Mouse (Mus musculus) naive thymus-derived CD4-positive, alpha-beta T cell, adult 2 months (primary cell): ENCODE measurements at regions not wholly inside any gene's neighbourhood (a gene's known extent, or its start where the extent isn't known, plus 50 kb on each side); places are given as distances from the start of the nearest gene placed in this dataset.

Experiments used
- DNase-seq: peaks from one replicate; pipeline ENCODE4 v3.0.0-alpha.2; 2011; ENCODE audit warnings: low read depth

DNA sequence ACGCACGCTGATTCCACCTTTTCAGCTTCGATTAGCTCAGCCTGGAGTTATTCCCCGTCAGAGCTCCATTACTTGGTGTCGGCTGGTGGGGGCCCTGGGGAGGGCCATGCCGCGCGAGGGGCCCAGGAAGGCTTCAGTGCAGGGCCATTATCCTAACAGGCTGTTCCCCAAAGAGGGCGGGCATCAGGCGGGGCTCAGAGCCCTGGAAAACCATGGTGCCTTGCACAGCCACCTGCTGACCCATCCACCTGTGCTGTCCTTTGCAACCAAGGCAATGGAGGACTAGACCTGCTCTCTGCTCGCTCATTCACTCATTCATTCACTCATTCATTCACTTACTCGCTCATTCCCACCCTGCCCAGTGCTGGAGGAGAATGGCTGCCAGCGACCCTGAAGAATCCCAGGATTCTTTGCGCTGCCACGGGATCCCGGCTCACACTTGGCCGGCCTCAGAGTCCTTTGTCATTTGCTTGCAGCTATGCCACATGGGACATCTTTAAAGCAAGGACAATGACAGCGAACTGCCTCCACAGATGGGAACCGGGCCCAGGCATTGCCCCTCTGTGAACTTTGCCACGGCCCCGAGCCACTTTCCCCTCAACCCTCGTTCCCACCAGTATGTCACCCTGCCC lies 78.6 kb upstream of the Nkx1-1 start:
- DNase-seq, result no peak

DNA sequence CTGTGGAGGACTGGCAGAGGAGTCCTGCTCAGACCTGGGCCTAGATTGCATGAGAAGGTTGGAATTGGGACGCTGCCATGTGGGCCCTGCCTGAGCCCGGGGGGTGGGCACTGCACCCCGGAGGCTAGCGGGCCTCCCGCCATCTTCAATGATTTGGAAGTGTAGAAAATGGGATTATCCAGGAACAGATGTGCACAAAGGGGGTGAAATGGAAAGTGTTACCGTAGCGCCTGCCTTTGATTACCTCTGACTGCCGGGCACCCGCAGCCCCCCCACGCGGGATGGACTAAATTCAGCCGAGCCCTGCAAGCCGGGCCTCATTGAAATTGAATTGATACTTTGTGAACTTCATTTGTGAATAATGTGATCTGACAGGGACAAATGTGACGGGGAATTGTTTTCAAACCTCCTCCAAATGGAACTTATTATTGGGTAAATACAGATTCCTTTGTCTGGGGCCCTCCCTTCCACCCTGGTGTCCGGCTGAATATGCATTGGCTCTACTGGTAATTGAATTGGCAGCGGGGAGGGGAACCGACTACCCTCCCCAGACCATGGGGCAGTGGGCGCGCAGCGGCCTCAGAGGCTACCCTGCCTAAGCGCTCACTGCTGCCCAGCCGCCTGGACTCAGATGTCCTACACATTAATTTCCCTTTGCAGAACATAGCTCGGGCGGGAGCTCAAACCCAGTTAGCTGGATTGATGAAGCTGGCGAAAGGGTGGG lies 77.9 kb upstream of the Nkx1-1 start:
- DNase-seq, result no peak

DNA sequence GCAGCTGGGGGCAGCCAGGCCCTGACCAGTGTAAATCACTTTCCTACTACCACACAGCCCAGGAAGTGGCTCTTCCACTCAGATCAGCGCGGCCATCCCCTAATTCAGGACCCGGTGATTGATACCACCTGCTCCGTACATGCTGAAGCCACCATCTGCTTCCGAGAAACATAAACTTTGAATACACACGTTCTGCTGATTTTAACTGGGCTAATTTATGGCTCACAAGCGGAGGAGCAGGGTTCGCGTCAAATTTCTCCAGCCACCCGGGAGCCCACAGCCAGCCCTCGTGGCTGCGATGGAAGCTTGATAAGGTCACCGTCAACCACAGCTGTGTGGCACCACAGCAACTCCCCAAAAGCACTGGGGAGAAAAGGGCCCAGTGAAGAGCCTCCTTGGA lies 72.0 kb upstream of the Nkx1-1 start:
- no peak for DNase-seq

DNA sequence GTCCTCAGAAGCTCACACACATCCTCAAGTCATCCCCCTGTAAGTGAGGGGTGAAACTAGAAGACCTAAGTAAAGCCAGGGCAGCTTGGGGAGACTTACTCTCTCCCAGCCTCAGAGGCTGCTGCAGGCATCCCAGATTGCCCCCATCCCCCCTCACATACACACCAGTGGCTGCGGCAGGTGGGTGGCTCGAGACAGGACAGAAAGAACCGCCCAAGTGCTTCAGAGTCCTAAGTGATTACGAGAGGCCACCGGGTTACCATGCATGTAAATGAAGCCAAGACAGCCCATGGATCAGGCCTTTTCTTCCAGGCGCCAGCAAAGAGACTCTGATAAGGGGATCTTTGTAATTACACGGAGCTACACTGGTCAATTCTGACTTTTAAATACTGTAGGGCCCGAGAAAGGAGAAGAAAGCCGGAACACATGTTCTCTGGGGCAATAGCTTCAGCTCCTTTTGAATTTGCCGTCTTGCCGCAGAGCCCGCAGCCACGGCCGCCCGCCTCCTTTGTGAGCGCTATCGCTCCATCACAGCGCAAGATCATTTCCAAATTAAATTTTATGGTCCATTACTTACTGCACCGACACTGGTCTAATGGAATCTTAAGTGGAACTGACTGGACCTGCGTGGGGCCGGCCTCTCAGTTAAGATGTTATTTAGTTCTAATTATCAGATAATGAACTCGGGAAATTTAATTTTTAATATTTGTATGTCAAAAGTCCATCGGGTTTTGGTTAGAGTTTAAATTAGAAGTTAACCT lies 68.1 kb upstream of the Nkx1-1 start:
- DNase-seq, result no peak

DNA sequence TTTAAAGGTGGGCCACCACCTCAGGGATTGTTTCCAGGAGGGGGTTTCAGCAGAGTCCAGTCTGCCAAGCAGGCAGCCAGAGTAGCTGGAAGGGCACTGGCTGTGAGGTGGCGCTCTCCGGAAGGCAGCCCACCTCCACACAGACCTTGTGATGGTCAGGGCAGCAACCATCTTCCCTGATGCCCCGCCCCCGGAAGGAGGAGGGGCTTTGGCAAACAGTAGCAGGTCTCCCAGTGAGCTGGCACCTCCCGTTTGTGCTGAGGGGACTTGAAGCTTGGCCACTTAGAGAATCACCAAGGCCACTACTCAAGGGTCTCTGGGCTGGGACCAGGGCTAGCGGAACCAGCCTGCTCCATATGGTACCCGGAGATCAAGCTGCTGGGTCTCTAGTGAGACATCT lies 67.4 kb upstream of the Nkx1-1 start:
- DNase-seq, result no peak

DNA sequence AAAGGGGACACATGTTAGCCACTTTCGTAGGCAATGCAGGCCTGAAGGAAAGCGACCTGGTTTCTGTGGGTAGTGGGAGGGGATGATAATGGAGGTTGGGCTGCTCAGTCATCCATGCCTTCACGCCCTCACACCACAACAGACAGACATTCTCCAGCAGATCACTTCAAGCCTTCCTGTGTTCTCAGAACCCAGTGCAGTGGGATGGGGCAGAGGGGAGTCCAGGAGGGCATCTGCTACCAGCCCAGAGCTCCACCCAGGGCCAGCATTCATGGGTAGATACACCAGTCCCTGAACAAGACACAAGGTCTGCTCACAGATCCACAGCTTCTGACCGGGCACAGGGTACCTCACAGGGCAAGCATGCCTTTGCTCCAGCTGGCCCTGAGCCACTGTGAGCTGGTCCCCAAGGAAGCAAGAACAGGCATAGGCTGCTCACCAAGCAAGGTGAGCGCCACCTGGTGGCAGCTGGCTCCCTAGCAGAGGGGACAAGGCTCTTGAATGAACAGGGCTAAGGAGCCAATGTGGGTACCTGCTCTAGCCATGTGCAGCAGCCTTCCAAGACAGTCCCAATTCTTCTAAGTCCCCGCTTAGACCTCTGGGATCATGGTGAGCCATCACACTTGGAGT lies 62.2 kb upstream of the Nkx1-1 start:
- DNase-seq, result peak; percentile 83

DNA sequence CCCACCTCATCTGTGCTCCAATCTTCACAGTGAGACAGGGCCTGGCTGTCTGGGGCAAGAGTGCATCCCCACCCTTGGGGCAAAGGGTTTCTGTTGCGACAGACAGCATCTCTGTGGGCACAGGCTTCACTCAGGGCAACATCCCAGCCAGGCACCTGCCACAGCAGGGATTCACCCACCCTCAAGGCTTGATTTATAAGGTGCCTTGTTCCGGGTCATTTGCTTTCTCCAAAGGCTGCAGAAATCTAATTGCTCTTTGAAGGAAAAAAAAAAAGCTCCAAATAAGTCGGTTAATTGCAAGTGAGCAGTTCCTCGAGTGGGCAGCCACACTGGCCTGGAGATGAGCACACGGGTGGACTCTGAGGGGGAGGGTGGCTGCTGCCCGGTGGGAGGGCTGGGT lies 61.5 kb upstream of the Nkx1-1 start:
- DNase-seq, result no peak

DNA sequence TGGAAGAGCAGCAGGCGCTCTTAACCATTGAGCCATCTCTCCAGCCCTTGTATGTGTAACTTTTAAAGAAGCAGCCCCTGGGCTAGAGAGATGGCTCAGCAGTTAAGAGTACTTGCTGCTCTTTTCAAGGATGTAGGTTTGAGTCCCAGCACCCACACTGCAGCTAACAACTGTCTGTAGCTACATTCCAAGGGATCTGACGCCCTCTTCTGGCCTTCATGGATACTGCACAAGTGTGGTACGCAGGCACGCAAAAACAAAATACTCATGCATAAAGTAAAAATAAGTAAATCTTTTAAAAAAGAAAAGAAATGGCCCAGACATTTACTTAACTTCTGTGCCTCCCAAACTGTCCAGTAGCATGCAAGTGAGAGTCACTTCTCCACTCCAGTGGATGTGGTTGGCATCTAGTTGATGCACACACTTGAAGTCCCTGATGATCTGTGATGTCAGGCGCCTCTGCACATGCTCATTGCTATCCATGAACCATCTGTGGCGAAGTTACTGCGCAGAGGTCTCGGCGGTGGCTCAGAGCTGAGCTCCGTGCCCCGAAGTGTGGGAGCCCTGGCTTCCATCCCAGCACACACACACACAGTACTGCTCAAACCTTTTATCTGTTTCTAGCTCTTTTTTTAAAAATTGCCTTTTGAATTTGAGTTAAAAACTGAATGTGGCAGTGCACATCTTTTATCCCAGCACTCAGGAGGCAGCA lies 59.0 kb upstream of the Nkx1-1 start:
- no peak for DNase-seq

DNA sequence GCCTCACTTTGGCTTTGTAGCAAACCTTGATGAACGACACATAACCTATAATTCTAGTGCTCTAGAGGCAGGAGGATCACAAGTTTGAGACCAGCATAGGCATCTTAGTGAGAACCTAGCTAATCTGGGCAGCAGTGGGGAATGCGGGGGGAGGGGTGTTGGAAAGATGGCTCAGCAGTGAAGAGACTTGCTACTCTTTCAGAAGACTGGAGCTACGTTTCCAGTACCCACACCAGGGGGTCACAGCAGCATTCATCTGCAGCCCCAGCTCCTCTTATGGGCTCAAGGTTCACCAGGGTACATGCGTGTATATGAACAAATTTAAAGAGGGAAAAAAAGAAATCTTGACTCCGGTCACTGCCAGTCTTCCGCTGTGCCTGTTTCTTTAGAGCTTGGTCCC lies 55.5 kb upstream of the Nkx1-1 start:
- DNase-seq, result no peak

DNA sequence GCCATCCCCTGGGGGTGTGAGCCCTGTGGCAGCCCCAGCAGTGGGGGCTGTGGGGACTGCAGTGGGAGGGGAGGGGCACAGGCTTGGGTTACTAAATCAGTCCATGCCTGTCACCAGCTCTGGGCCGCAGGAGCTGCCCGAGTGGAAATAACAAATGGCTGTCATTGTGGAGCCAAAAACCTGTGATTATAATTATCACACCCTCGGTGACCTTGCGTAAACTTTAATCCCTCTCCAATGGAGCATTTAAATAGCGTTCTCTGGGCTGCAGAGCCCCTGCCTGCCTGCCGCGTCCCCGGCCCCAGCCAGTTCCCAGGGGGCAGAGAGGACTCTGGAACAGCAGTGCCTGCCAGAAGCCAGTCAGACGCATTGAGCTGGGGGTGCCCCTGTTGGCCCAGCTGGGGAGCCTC lies 54.4 kb upstream of the Nkx1-1 start:
- no peak for DNase-seq

DNA sequence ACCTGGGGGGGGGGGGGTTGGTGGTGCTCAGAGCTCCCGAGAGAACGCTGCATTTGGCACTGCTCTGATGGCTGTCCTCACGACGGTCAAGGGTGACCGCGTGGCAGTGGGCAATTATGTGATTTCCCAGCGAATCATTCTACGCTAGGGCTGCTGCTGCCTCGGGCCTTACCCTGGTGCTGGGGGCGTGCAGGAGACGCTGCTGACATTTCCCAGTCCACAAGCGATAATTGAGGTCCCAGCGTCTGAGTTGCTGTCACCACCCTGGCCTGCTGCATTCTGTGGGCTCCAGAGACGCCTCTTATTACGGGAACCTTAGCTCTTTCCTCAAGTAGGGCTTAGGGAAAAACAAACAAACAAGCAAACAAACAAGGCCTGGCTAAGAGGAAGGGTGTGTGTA lies 52.0 kb upstream of the Nkx1-1 start:
- DNase-seq, result no peak
